Mouse (Mus musculus) mouse trophoblast stem cell (cell line): ENCODE results near the gene Stk11.

Source experiments
- in situ Hi-C, 2 experiments: fragments of 300-500 bp; cut with MseI, MboI; formaldehyde crosslinking; loops; 2 replicates in 1 of 2; 3 replicates in 1 of 2; pipeline ENCODE4 v1.15.1; 2025

The Stk11 gene

GRCm38 (mm10) chr10:80144159-80144558 lies 28.6 kb downstream of the Stk11 start:
- in situ Hi-C loops = no loop called here

- in situ Hi-C loops = no loop called here
Observed at GRCm38 (mm10) chr10:80144864-80145838, 29.5 kb downstream of the Stk11 start.

GRCm38 (mm10) chr10:80145896-80146295 lies 30.3 kb downstream of the Stk11 start:
- in situ Hi-C loops = no loop called here

GRCm38 (mm10) chr10:80146568-80147011 lies 31.0 kb downstream of the Stk11 start:
- in situ Hi-C loops = no loop called here

- in situ Hi-C loops = no loop called here
Observed at GRCm38 (mm10) chr10:80147146-80147718, 31.6 kb downstream of the Stk11 start.

- in situ Hi-C loops = no loop called here
Observed at GRCm38 (mm10) chr10:80147719-80148601, 32.4 kb downstream of the Stk11 start, which contains the start of gene Midn. Gene Midn, plus strand, starts transcription at chr10:80148272.

GRCm38 (mm10) chr10:80148610-80149290 lies 33.1 kb downstream of the Stk11 start:
- in situ Hi-C loops = no loop called here

GRCm38 (mm10) chr10:80149291-80150225 lies 34.0 kb downstream of the Stk11 start:
- in situ Hi-C loops = no loop called here

- in situ Hi-C loops = no loop called here
Observed at GRCm38 (mm10) chr10:80150226-80151210, 34.9 kb downstream of the Stk11 start.

- in situ Hi-C loops = no loop called here
Observed at GRCm38 (mm10) chr10:80151211-80152034, 35.8 kb downstream of the Stk11 start.

- in situ Hi-C loops = no loop called here
Observed at GRCm38 (mm10) chr10:80152071-80152872, 36.7 kb downstream of the Stk11 start.

GRCm38 (mm10) chr10:80152873-80153260 lies 37.3 kb downstream of the Stk11 start:
- in situ Hi-C loops = no loop called here

GRCm38 (mm10) chr10:80153713-80154112 lies 38.1 kb downstream of the Stk11 start:
- in situ Hi-C loops = no loop called here

GRCm38 (mm10) chr10:80154384-80154783 lies 38.8 kb downstream of the Stk11 start:
- in situ Hi-C loops = no loop called here

GRCm38 (mm10) chr10:80155277-80155676 lies 39.7 kb downstream of the Stk11 start:
- in situ Hi-C loops = no loop called here

GRCm38 (mm10) chr10:80156002-80156751 lies 40.6 kb downstream of the Stk11 start:
- in situ Hi-C loops = no loop called here

- in situ Hi-C loops = no loop called here
Observed at GRCm38 (mm10) chr10:80156752-80157053, 41.1 kb downstream of the Stk11 start.
